Mouse (Mus musculus): ENCODE results near the gene Birc5. TPM values are rescaled to one million over a fixed set of nuclear protein-coding genes. Genes with fewer than 3 reads are reported as not detected.

Gene Birc5
- polyA plus RNA-seq (2012): 85.9 and 113 TPM in 2 replicates

GRCm38 (mm10) chr11:117848985-117849671 lies at the start of gene Birc5:
Birc5 (plus strand) TSS chr11:117849251.

DNA sequence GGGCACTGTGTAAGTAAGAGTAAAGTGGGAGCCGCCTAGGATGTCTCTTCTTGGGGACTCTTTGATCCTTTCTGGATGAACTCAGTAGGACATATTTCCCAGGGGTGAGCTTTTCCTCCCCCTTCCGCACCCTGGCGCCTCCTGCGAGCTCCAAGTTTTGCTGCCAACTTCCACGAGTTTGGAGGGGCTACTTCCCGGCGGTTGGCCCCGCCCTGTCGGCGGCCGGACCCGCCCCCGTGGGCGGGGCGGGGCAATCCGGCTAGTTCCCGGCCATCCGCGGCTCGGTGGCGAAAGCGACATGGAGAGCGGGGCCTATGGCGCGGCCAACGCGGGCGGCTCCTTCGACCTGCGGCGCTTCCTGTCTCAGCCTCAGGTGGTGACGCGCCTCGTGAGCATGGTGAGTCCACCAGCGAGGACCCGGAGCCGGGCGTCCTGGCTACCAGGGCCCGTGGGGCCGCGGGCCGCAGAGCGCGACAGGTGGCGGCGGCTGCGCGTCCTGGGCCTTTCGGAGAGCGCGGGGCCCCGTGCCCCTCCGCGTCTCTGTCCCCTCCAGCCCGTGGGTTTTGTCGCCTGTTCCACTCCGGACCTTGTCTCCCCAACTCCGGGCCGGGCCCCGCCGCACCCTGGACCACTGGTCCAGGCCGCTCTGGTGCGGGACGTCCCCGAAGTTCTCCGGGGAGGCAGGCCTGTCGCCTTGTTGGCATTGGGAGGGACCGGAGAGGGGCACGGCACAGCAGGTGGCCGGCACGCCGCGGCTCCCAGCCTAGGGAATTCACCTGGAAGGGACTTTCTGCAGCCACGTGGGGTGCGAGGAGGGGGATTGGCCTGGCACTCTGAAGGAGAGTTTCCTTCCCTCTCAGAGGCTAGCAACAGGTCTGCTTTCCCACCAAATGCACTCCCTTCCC lies 39.4 kb upstream of the Birc5 start, which contains the start of the genes Gm20708 and Syngr2:
TSS of gene Gm20708 (plus strand) at position 262 of the 905 bp plus-strand sequence.
TSS of gene Syngr2 (plus strand) at position 262 of the 905 bp plus-strand sequence.

DNA sequence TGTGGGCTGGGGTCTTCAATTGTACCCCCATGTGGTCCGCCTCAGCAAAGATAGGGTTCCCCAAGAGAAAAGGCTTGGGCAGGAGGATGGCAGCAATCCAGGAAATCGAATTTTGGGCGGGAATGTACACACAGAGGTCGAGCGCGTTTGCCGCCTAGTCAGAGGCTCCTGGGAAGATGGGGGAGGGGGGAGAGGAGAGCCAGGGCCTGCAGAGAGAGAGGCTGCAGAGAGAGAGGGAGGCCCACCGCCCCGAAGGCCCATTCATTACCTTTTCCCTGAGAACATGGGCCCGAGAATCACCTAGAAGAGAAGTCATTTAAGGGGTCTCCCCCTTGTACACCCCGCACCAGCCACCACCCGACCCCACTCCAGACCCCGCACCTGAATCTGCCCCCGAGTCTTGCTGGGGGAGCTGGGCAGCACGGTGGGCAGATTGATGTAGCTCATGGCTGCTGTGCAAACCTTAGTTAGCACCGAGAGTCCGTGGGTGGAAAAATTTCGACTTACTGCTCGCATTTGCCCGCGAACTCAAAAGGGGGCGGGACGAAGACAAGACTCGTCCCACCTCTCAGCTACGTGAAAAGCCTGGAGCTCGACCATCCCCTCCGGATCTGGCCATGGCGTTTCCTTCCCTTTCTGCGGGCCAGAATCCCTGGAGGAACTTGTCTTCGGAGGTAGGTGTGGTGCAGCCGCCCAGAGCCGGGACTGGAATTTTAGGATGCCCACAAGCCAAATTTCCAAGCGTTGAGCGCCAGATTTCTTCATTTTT lies 23.5 kb upstream of the Birc5 start, which contains the start of the genes Afmid and Tk1:
TSS of gene Afmid (plus strand) at position 592 of the 769 bp plus-strand sequence.
TSS of gene Tk1 (minus strand) at position 760 of the 769 bp plus-strand sequence.

GRCm38 (mm10) chr11:117860601-117861000 lies 11.6 kb downstream of the Birc5 start, which contains the start of gene Tmem235:
Tmem235 (plus strand) TSS chr11:117860752.

DNA sequence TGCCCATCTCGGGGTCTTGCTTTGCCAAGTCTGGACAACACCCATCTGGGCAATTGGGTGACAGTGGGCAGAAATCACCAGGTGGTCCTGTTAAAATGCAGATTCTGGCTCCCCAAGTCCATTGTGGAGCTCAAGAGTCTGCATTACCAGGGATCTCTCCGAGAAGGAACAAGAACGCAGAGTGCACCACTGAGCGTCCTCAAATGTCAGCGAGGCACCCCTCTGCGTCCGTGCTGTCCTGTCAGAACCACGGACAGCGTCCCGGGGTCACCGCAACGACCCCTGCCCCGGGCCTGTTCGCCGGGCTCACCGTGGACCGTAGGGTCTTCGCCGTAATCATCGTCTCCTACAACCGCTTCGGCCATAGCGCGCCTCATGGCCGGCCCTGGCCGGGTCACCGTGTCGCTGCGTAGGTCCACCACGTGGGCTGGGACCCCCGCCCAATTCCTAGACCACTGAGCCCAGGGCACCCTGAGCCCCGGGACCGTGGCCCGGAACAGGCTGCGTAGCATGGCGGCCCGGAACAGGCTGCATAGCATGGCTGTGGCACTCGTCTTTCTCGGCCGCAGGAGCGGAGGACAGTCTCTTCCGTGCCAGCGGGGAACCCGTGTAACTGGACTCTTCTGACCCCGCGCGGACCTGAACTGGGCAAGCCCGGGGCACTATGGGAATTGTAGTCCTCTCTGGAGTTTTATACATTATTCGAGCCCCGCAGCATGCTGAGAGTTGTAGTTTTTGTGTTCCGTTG lies 24.0 kb downstream of the Birc5 start, which contains the start of gene Tha1:
TSS of gene Tha1 (minus strand) at position 621 of the 748 bp plus-strand sequence.

Other genes starting within 250 kb of the Birc5 start
- gene Tnrc6c, start 195.0 kb upstream of the Birc5 start, polyA plus RNA-seq (2012): 18.4 and 23.4 TPM in 2 replicates
- 23.3 and 26.8 TPM in 2 replicates for gene Tmc8, start 67.2 kb upstream of the Birc5 start, polyA plus RNA-seq (2012)
- gene Tmc6, start 67.1 kb upstream of the Birc5 start, polyA plus RNA-seq (2012): 83.9 and 97.7 TPM in 2 replicates
- 2.3 and 3.0 TPM in 2 replicates for gene 6030468B19Rik, start 51.6 kb upstream of the Birc5 start, polyA plus RNA-seq (2012)
- 0.17 and 0.75 TPM in 2 replicates for gene Gm20708, start 39.6 kb upstream of the Birc5 start, polyA plus RNA-seq (2012)
- gene Syngr2, start 39.6 kb upstream of the Birc5 start, polyA plus RNA-seq (2012): 193 and 244 TPM in 2 replicates
- gene Afmid, start 23.3 kb upstream of the Birc5 start, polyA plus RNA-seq (2012): 2.6 and 2.7 TPM in 2 replicates
- gene Tk1, start 23.2 kb upstream of the Birc5 start, polyA plus RNA-seq (2012): 61.3 and 76.1 TPM in 2 replicates
- not detected in 2 replicates for gene Tmem235, start 11.5 kb downstream of the Birc5 start, polyA plus RNA-seq (2012)
- 7.1 and 9.7 TPM in 2 replicates for gene Tha1, start 24.2 kb downstream of the Birc5 start, polyA plus RNA-seq (2012)
- gene Socs3, start 120.8 kb downstream of the Birc5 start, polyA plus RNA-seq (2012): 76.3 and 85.8 TPM in 2 replicates
- gene Pgs1, start 137.0 kb downstream of the Birc5 start, polyA plus RNA-seq (2012): 46.0 and 50.7 TPM in 2 replicates

All from megakaryocyte-erythroid progenitor cell, adult 5 weeks (primary cell).